Mouse (Mus musculus) ES-Bruce4 (cell line): ENCODE measurements around the gene Cspg4. TPM values are rescaled to one million over a fixed set of nuclear protein-coding genes. Genes with fewer than 3 reads are reported as not detected.

Experiments used
- H3K27ac ChIP-seq: 2 replicates; pipeline ENCODE4 v1.5.1; 2012; ENCODE audit warnings: low read length, inconsistent platforms; ENCODE audit not compliant: insufficient read depth
- H3K27me3 ChIP-seq: 2 replicates; pipeline ENCODE4 v1.6.1; 2012; ENCODE audit warnings: mild to moderate bottlenecking, low read length, inconsistent platforms; ENCODE audit not compliant: control insufficient read depth, poor library complexity, insufficient read depth, severe bottlenecking
- H3K36me3 ChIP-seq: 2 replicates; pipeline ENCODE4 v1.6.1; 2012; ENCODE audit warnings: inconsistent platforms, mild to moderate bottlenecking, low read length, moderate library complexity; ENCODE audit not compliant: control insufficient read depth, poor library complexity, insufficient read depth, severe bottlenecking
- H3K4me1 ChIP-seq: one replicate; pipeline ENCODE4 v1.8.1; 2011; ENCODE audit warnings: low read length; ENCODE audit not compliant: control insufficient read depth, insufficient read depth
- H3K4me3 ChIP-seq: 2 replicates; pipeline ENCODE4 v1.5.1; 2011; ENCODE audit warnings: low read depth, mild to moderate bottlenecking, low read length
- H3K9ac ChIP-seq: 2 replicates; pipeline ENCODE4 v1.6.1; 2012; ENCODE audit warnings: low read depth, mild to moderate bottlenecking, inconsistent platforms; ENCODE audit not compliant: poor library complexity, severe bottlenecking
- H3K9me3 ChIP-seq: replicated peaks from 2 replicates; pipeline ENCODE4 v1.6.1; 2012; ENCODE audit warnings: mild to moderate bottlenecking, low read length, inconsistent platforms; ENCODE audit not compliant: control insufficient read depth, poor library complexity, insufficient read depth, severe bottlenecking
- CTCF ChIP-seq: IDR thresholded peaks from one replicate; pipeline ENCODE4 v1.8.1; 2011; ENCODE audit warnings: low read depth, low read length
- EP300 ChIP-seq: IDR thresholded peaks from 2 replicates; pipeline ENCODE4 v1.6.1; 2011; ENCODE audit warnings: low read depth, low read length; ENCODE audit not compliant: insufficient read depth
- POLR2A ChIP-seq: IDR thresholded peaks from one replicate; pipeline ENCODE4 v1.8.1; 2011; ENCODE audit warnings: low read length; ENCODE audit not compliant: insufficient read depth
- polyA plus RNA-seq: library from polyadenylated mRNA; stranded (reverse); fragments of >200 nt; gene quantifications from 2 replicates; pipeline ENCODE4 v1.2.4, GENCODE M21; 2011; ENCODE audit warnings: low read depth; ENCODE audit not compliant: missing spikeins, insufficient read depth, insufficient read length

Cspg4 gene
- polyA plus RNA-seq, 1 experiment: 0.48 TPM

- no peak overlapping the region for H3K9ac ChIP-seq
- no peak overlapping the region for H3K27ac ChIP-seq
- TF ChIP-seq POLR2A (no peak), EP300 (no peak), CTCF (no peak)
- H3K36me3 ChIP-seq: no peaks in the 10 kb centered on the region
- H3K9me3 ChIP-seq: no peaks in the 10 kb centered on the region
- no peaks in the 10 kb centered on the region for H3K27me3 ChIP-seq
- H3K4me3 ChIP-seq: no peak overlapping the region
- H3K4me1 ChIP-seq: no peaks in the 10 kb centered on the region
Measured at GRCm38 (mm10) chr9:56896779-56897178, 31.9 kb downstream of the Cspg4 start.

- Histone ChIP-seq H3K4me1 (no peaks in the 10 kb centered on the region), H3K27me3 (no peaks in the 10 kb centered on the region), H3K27ac (no peak overlapping the region)
Measured at GRCm38 (mm10) chr9:56899409-56899808, 34.6 kb downstream of the Cspg4 start.

GRCm38 (mm10) chr9:56900060-56900459 lies 35.2 kb downstream of the Cspg4 start:
- H3K36me3 ChIP-seq: no peaks in the 10 kb centered on the region
- no peaks in the 10 kb centered on the region for H3K27me3 ChIP-seq
- TF ChIP-seq EP300 (no peak), CTCF (no peak), POLR2A (no peak)
- H3K4me3 ChIP-seq: no peak overlapping the region
- H3K27ac ChIP-seq: no peak overlapping the region
- no peaks in the 10 kb centered on the region for H3K4me1 ChIP-seq
- H3K9ac ChIP-seq: no peak overlapping the region
- no peaks in the 10 kb centered on the region for H3K9me3 ChIP-seq

More at GRCm38 (mm10) chr9:56899409-56899808, 34.6 kb downstream of the Cspg4 start:
- Histone ChIP-seq H3K9ac (no peak overlapping the region), H3K4me3 (no peak overlapping the region), H3K9me3 (no peaks in the 10 kb centered on the region), H3K36me3 (no peaks in the 10 kb centered on the region)
- TF ChIP-seq CTCF: no peak

GRCm38 (mm10) chr9:56900571-56900970 lies 35.7 kb downstream of the Cspg4 start:
- H3K9me3 ChIP-seq: no peaks in the 10 kb centered on the region
- H3K36me3 ChIP-seq: no peaks in the 10 kb centered on the region
- no peaks in the 10 kb centered on the region for H3K27me3 ChIP-seq
- no peaks in the 10 kb centered on the region for H3K4me1 ChIP-seq
- H3K4me3 ChIP-seq: no peak overlapping the region
- no peak overlapping the region for H3K27ac ChIP-seq
- TF ChIP-seq POLR2A (no peak), EP300 (no peak), CTCF (no peak)
- H3K9ac ChIP-seq: no peak overlapping the region

- TF ChIP-seq EP300 (peak; percentile 60; the same call in 1 of the 2 replicates), POLR2A (no peak), CTCF (no peak)
- Histone ChIP-seq H3K9me3 (no peaks in the 10 kb centered on the region), H3K27ac (no peak overlapping the region), H3K4me3 (no peak overlapping the region), H3K27me3 (no peaks in the 10 kb centered on the region), H3K36me3 (no peaks in the 10 kb centered on the region), H3K4me1 (no peaks in the 10 kb centered on the region), H3K9ac (no peak overlapping the region)
Measured at GRCm38 (mm10) chr9:56901187-56901586, 36.4 kb downstream of the Cspg4 start.

- no peak overlapping the region for H3K4me3 ChIP-seq
- H3K36me3 ChIP-seq: no peaks in the 10 kb centered on the region
Measured at GRCm38 (mm10) chr9:56903662-56904061, 38.8 kb downstream of the Cspg4 start.

More at GRCm38 (mm10) chr9:56903662-56904061, 38.8 kb downstream of the Cspg4 start:
- Histone ChIP-seq H3K9me3 (no peaks in the 10 kb centered on the region), H3K4me1 (no peaks in the 10 kb centered on the region), H3K9ac (no peak overlapping the region), H3K27ac (no peak overlapping the region), H3K27me3 (no peaks in the 10 kb centered on the region)
- TF ChIP-seq EP300 (no peak), CTCF (no peak), POLR2A (no peak)
